Mouse (Mus musculus) retina, embryonic 14.5 days (tissue): ENCODE data around the gene Scel.

Experiments used
- DNase-seq: peaks from one replicate; pipeline ENCODE4 v3.0.0-alpha.2; 2015; ENCODE audit warnings: low spot score

Scel gene

DNA sequence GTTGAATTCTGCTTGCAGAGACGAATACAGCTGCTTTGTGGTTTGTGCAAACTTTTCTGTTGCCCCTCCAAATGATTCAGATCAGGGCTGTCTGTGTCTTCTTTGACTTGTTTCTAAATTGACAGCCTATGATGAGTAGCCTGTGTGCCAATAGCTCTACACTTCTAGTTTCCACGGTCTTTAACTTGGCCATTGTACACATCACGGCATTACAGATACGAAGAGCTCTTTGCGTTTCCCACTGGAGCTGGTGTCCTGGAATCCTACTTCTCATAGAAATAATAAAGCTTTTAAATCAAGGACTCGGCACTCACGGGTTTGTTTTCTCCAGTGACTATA lies 300 bp downstream of the Scel start:
- no peak for DNase-seq

DNA sequence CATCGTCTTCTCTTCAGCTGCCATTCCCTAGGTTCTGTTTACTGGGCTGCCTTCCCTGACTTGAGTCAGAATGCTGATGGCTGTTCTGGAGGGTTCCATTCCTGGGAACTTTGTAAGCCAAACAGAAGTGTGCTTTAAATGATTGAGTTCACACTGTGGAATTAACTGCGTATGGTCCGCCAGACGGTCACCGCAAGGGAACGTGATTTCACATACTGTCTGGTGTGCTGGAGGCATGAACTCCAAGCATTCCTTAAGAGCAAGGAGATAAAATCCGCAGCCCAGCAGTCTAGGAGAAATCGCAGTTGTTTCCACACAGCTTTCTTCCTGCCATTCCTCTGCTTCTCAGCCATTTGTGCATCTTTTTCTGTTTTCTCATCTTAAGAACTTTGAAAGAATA lies 2.3 kb downstream of the Scel start:
- no peak for DNase-seq

DNA sequence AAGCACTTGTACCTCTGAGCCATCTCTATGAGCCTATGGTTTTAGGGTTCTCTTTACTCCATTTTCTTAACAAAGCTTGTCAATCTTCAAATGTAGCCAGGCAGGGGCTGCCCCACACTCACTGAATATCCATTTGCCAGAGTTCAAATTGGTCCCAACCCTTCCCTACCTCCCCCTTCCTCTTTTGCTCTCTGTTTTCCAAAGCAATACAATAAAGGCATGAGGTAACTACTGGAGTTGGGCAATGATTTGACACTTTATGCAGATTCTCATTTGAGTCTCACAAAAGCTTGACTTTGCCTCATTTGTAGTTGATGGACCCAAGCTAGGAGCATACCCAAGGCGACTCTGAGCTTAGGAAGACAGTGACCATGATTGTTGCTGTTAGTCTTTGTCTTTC lies 13.1 kb downstream of the Scel start:
- no peak for DNase-seq

DNA sequence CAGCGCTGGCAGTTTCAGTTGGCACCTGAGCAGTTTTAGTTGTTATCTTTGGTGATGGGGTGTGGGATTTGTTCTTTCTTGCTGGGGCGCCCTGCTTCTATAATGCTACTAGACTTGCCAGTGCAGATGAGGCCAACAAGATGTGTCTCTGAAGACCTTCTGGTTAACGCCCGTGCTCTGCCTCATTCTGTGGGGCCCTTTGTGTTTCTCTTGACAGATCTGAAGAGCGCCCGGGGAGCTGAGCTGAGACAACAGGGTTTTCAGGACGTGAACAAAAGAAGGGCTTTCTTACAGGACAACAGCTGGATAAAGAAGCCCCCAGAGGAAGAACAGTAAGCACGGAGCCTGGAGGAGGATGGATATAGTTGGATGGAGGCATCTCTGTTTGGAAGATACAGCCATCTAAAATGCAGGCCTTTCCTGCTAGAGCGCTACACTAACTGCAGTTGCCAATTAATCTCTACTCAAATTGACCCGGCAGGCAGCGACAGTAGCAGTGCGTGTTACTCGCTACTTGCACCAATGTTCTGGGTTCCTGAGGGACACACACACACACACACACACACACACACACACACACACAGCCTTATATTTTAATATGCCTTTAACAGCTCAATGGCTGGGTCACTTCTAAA lies 16.7 kb downstream of the Scel start:
- no peak for DNase-seq

DNA sequence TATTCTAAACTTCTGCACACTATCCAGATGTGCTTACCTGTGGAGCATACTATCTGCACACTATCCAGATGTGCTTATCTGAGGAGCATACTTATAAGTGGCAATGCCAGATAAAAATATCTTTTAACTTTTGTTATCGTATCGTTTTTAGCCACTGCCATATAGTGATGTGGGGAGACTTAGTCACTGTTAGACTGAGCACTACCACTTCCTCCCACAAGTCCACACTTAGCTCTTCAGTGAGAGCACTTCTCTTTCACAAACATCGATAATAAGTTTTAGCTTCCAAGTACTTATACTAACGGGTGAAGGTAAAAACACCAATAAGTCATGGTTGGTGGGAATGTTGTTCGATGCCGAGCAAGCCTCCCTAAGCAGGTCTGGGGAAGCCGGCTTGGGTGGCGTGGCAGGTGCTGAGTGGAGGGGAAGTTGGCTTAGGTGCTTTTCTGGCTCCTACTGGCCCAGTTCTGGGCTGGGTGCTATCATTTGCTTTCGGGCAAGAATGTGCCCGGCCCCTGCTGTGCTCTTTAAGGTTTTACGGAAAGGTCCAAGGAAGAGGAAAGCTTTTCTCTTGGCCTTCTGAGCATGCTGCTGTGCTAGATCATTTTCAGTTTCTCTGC lies 18.7 kb downstream of the Scel start:
- DNase-seq = no peak

DNA sequence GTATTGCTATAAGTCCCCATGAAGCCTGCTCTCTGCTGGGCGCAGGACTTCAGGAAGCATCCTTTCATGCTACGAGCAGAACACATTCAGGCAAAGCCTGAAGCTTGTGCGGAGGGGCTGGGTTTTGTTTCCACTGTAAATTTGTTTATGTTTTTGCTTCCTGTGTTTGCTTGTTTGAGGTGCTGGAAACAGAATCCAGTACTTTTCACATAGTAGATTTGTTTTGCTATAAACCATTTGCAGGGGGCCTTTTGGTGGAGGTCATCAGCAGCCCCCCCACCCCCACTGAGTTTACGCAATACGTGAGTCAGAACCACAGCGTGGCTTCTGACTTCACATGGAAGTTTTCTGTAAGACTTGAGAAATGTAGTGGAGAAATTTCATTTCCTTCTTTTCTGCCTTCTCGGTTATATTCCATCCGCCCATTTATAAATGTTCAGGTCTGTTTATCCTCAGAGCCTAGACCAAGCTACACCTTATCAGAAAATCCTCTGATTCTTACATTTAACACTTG lies 22.4 kb downstream of the Scel start:
- no peak for DNase-seq

DNA sequence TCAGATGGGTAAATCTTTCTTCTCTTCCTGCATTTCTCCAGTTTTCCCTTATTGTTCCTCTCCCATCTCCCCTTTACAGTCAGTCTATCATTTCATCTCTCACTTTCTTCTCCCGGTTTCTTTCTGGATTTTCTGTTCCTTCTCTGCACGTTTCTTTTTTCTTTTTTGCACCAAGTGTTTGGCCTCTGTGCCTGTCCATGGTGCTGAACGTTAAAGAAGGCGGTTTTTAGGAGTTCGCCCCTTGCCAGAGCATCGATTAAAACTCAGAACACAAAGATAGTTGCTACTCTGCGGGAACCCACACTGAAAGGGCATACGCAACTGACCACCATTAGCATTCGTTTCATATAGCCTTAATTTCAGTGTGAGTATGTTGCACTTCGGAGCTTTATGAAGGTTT lies 23.2 kb downstream of the Scel start:
- DNase-seq = no peak

DNA sequence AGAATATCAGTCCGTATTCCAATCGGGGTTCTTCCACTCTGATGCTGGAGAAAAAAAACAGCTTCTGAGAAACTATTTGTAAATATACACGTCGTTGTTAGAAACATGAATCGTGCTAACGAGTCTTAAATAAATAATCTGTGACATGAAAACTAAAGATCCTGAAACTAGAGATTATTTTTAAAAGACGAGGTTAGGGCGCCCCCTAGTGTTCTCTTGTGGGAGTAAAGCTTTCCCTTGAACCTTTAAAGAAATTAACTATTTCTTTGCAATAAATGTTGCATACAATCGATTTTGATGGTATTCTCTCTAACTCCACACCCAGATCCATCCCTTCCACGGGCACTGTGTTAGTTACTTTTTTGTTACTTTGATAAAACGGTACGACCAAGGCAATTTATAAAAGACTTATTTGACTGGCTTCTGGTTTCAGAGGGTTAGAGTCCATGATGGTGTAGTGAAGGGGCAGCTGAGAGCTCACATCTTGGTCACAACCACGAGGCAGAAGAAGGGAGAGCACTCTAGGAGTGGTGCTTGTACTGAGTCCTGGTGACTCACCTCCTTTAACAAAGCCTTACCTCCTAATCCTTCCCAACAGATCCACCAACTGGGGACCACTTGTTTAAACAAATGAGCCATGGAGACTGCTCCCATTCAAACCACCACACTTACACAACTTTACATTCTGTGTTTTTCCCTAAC lies 24.4 kb downstream of the Scel start:
- DNase-seq = peak; percentile 87

DNA sequence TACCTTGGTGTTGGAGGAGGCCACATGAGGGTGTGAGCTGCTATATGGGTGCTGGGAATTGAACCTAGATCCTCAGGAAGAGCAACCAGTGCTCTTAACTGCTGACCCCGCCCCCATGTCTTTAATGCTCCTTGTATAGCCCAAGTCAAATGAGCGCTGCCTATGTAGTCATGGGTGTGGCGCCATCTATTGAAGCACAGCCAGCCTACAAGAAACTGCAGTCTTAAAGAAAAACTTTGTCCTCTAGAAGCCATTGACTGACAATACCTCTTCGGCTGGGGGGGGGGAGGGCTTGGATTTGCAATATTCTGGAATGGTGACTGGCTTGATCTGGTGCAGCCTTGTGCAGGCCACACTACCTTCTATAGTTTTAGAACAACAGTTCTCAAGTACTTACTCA lies 26.7 kb downstream of the Scel start:
- no peak for DNase-seq

DNA sequence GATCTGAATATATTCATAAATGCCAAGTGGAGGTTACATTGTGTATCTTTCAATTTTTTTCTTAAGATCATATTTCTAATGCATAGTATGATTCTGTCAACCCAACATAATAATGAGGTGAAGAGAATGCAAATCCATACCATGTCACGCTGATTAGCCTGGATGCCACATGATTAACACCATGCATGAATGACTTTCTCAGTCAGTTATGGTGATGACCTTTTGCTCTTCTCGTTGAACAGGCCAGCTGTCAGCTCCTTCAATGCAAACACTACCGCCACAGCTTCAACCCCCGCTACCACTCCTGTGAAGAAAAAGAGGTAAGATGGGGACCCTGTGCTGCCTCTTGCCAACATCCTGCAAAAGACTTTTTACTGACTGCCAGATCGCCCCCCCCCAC lies 28.5 kb downstream of the Scel start:
- peak; percentile 63 for DNase-seq

DNA sequence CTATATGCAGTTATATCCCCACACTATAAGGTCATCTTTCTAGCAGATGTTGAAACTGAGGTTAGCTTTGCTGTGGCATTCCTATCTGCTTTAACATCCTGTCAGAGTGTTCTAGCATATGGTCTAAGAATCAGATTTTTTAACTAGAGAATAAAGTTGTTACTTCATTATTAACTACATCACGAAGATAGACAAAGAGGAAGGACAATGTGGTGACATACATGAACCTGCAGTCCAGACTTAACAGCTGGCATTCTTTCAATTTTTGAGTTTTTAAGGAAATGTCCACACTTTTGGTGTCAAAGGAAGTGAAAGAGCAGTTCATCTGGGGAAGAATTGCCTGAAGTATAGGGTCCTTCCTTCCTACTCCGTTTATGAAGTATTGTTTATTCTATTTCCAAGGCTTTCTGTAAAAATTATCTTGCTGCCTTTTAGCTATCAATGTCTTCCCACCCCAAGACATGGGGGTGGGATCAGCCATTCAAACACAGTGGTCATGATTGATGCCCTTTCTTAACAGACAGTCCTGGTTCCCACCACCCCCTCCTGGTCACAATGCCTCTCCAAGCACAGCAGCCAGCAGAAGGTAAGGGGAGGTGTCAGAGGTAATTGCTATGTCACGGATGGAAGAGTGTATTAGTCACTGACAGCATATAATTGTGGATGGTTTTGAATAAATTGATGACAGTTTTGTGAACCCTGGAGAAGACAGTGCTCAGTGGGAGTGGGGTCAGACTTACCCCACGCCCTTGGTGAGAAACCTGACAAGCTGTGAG lies 30.4 kb downstream of the Scel start:
- no peak for DNase-seq

DNA sequence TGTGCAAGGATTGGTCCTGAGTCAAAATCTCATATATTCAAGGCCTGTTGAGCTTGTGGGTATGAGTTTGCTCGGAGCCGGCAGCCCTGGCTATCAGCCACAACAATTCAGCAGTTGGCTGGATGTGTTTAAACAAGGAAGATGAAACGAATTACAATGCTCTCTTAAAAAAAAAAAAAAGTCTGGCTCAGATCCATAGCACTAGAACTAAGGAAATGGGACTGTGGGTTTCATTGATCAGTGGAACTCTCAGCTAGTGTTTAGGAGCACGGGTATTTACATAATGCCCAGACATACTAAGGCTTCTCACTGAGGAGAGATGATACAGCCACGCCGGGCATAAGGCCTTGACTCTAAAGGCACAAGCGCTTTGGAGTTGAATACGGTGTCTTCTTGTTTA lies 32.6 kb downstream of the Scel start:
- DNase-seq = no peak

DNA sequence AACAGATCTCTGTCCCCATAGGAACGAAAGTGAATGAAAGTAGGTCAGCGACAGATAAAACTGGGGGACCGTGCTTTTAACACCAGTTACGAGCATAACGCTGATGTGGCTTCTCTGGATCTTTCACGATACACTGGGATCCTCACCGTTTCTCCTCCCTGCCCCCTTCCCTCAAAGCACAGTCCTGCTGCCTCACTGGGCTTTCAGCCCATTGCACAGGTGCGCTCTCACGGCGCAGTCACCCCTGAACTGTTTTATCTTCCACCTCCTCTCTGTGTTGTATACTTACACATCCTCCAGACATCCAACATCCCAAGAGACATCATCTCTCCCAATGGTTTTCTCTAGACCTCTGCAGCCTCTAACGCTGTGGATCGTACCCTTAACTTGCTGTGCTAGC lies 33.1 kb downstream of the Scel start:
- no peak for DNase-seq

DNA sequence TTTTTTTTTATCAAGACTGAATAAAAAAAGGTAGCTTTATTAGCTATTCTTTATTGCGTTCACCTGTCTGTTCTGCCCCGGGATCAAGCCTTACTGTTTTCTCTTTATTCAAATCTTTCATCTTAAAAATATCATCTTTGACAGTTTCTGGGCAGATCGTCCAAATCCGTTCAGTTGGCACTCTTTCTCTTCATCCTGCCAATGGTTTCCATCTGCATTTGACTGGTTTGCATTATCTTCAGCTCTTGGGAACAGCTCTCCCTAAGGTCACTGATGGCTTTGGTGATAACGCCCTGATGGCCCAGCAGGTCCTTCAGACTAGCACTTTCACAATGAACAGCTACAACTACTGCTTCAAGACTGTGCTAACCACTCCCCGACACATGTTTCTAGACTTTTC lies 35.1 kb downstream of the Scel start:
- DNase-seq = no peak

DNA sequence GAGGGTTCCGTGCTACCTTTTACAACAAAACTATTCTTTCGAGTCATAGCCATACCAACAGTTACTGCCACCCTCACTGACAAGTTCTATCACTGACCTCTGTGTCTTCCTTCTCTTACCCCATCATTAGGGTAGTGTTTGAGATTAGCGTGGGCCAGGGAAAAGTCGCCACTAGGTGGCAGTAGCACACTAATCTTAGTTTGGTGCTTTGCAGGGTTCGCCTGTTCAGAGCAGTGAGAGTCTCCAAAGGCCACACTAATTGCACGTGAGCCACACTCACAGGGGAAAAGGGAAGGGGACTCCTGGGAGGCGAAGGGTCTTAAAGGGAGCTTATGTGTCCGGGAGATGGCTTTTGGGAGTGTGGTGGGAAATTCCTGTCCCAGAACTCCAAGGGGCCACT lies 37.3 kb downstream of the Scel start:
- DNase-seq = peak; percentile 95

DNA sequence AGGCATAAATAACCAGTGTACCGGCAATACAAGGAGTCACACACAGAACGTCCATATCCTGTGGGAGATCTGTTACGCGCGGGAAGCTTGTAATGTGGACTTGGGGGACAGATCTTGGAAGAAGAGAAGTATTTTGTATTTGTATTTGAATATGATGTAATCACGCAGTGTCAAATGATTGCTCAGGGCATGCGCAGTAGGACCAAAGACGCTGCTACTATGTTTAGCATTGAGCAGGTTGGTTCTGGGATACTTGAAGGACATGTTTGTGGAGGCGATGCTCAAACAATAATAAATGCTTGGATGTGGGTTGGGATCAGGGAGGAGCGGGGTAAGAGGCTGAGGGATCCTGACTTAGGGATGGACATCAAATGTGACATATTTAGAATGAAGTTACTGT lies 37.8 kb downstream of the Scel start:
- no peak for DNase-seq

DNA sequence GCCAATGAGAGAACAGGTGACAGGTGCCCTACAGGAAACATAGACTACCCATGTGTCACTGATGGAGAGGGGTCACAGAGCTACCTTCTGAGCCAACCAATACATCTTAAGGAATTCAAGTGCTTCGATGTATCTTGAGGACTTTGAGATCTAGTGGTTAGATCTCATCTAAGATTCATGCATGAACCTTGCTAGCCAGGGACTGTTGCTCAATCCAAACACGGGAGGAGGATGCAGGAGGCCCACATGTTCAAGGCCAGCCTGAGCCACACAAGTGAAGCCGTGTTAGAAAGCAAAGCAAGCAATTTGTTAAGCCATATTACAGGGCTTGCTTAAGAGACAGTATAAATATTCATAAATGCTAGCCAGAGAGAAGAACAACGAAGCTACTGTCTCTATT lies 38.8 kb downstream of the Scel start:
- DNase-seq = no peak

DNA sequence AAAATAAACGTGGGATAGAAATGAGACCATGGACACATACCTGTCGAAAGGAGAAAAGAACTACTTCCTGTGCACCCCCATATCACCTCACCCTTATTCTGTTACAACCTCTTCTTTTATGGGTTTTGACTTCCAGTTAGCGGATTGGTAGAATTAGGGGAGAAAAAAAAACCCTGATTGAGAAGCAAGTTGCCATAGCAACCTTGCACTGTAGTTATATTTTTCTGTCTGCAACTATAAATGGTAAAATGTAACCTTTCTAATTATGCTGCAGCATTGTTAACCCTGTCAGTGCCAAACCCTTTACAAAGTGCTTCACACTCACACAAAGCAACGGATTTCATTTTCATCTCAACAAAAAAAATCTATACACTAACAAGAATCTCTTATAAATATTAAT lies 39.2 kb downstream of the Scel start:
- DNase-seq = no peak

DNA sequence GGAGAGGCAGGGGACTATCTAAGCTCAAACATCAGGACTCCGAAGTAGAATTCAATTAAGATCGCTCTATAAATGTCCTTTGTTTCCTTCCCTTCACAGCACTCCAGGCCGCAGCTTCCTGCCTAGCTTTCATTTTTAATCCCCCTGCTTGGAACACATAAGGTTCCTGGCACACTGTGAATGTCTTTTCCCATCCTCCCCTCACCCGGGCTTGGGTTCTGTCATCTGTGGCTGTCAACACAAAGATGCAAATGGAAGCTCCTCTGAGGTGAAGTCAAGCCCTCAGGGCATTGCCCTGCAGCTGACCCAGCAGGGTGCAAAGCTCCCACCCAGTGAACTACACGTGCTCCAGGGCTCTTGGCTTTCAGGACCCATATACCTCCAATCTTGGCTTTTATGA lies 43.5 kb downstream of the Scel start:
- DNase-seq = no peak

DNA sequence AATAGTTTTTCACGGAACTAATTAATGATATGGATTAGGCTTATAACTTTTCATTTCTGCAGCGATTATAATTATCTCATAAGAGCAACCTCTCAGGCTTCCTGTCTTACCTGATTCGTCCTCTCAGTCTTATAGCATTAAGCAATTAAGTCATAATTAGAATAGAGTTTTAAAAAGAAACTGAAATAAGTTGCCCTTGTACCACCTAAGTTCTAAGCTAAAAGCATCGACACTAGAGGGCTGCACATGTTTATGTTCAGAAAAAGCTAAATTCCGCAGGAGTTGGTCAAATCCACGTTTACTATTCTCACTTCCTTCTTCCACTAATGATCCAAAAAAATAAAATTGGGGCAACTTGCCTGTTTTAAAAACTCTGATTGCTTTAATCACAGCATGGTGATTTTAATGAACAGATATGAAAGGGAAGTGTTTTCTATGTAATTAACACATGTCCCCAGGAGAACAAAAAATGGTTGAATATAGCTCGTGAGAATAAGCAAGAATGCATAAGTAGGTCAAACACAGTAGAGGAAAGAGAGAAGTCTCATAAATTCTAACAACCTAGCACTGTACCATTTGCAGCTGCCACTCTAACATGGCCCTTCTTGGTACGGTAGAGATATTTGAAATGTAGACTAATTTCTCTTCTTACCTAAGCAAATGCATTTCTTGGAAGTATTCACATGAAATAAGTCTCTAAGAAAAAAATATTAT lies 48.4 kb downstream of the Scel start:
- DNase-seq = no peak

DNA sequence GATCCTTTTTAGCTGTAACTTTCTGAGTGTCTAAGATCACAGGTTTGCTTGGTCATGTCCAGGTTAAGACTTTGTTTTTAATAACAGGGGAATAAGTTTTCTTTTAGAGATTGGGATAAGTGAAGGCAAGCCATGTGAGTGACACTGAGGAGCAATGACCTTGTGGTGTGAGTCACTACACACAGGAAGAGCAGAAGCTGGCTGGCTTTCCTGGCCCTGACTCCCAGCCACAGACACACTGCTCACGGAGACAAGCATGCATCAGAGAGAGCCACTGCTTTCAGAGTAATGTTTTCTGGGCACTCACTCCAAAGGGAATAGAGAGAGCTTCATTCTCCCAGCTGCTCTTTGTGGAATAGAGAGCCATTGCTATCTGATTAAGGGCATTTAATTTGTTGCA lies 54.8 kb downstream of the Scel start:
- no peak for DNase-seq

DNA sequence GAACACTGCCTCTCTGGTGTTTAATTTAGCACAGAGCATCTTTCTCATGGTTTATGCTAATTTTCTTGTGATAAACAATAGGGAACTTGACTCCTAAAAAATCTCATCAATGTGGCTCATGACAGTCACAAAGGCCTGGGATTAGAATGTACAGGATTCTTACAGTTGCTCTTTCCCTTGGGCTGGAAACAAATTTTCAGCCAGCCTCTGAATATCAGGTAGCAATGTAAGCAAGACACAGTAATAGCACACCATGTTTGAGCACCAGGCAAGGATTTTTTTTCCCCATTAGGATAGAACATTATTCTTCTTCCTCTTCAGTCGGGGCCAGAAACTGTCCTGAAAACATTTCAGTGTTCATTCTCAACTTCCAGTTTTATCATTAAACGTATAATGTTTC lies 55.3 kb downstream of the Scel start:
- no peak for DNase-seq
